Mouse (Mus musculus) testis, adult 2 months (tissue): Measurements from ENCODE around the gene Gas2.

Experiments
- CTCF ChIP-seq: fragments of 200-500 bp; IDR thresholded peaks from 2 replicates; pipeline ENCODE4 v1.5.1; 2012; ENCODE audit warnings: low read depth, mild to moderate bottlenecking, inconsistent platforms, low read length, moderate library complexity; ENCODE audit not compliant: control insufficient read depth, insufficient read depth, insufficient replicate concordance
- POLR2A ChIP-seq: fragments of 200-500 bp; IDR thresholded peaks from 2 replicates; pipeline ENCODE4 v1.6.1; 2012; ENCODE audit warnings: low read depth, mild to moderate bottlenecking, inconsistent platforms, low read length, moderate library complexity; ENCODE audit not compliant: control insufficient read depth

DNA sequence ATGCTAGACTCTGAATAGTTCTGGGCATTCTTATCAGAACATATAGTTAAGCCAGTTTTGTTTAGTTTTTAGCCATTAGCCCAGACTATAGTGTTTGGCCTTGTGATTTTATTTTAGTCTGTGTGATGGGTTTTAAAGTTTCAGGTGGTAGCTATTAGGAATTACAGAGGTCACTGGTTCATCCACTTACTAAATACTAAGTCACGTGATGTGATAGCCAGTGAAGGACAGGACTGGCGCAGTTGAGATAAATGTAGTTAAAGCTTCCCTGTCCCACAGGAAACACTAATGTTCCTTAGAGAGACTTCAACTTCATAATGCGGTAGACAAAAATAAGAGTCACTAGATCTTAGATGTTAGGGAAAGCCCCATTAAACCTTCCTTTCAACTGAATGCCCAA, 1.0 kb downstream of the Gas2 start:
- TF ChIP-seq POLR2A (no peak), CTCF (no peak)
